Mouse (Mus musculus) ES-Bruce4 (cell line): ENCODE measurements around the gene Lyrm1.

Source experiments
- CTCF ChIP-seq: IDR thresholded peaks from one replicate; pipeline ENCODE4 v1.8.1; 2011; ENCODE audit warnings: low read depth, low read length
- POLR2A ChIP-seq: IDR thresholded peaks from one replicate; pipeline ENCODE4 v1.8.1; 2011; ENCODE audit warnings: low read length; ENCODE audit not compliant: insufficient read depth

- TF ChIP-seq CTCF = no peak
- no peak for TF ChIP-seq POLR2A
Observed at GRCm38 (mm10) chr7:119921054-119921453, 25.4 kb downstream of the Lyrm1 start.
